Mouse (Mus musculus): ENCODE data around the gene Atp6v0a4.

Gene Atp6v0a4

DNA sequence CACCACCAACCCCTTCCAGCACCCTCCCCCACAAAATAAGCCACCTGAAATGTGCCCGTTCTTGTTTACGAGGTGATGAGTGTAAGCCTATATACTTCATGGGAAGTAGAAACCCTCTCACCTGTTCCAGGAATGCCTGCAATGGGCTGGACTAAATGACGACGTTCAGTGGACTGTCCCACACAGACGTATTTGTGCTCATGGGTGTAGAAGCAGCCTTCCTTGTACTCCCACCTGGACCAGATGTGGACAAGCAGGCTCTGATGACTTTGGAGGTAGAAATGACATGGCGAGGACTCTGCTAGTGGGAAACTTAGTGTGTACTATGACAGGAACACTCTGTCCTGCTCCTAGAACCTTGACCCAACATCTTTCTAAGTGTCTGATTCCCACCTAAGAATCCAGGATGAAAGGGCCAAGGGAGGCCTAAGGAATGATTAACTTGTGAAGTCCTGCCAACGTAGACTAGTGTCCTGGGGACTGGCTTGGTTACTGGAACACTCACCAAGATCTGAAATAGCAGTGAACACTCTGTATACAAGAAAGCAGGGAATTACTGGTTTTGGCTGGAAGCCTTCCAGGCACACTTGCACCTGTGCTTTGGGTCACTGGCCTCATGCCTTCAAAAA is at the start of gene Atp6v0a4:
Gene Atp6v0a4 (minus strand): TSS at position 380 of the 629 bp plus-strand sequence.
- no peak for DNase-seq (ENCODE audit: low read depth, low spot score)

DNA sequence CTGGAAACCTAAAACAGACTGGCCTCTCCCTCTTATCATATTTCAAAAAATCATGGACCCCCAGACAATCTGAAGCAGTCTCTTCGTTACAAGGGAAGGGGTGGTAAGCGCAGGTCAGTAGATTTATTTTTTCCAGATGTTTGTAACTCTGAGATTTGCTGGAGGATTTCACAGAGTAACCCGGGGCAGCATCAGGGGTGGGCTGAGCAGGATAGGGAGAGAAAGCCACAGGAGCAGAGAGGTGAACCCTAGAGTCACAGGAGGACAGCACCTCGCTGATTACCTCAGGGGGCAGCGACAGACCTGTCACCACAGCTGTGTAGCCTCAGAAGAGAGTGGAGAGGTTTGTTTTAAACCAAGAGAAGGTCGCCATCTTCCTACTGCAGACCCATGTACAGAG is 41.0 kb upstream of the Atp6v0a4 start:
- no peak for DNase-seq (ENCODE audit: low read depth, low spot score)

DNA sequence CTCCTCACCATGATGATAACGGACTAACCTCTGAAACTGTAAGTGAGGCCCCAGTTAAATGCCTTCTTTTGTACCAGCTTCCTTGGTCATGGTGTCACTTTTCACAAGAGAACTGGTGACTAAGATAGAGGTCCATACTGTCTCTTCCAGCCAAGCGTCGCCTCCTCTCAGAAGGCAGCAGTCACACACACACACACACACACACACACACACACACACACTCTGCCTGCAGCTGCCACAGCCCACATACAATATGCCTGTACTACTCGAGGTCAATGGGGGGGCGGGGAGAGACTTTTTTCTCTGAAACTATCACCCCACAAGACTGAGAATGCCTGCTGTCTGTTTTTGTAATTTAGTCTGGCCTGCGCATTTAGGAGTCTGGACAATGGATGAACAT is 40.3 kb upstream of the Atp6v0a4 start:
- DNase-seq (ENCODE audit: low read depth, low spot score), result no peak

DNA sequence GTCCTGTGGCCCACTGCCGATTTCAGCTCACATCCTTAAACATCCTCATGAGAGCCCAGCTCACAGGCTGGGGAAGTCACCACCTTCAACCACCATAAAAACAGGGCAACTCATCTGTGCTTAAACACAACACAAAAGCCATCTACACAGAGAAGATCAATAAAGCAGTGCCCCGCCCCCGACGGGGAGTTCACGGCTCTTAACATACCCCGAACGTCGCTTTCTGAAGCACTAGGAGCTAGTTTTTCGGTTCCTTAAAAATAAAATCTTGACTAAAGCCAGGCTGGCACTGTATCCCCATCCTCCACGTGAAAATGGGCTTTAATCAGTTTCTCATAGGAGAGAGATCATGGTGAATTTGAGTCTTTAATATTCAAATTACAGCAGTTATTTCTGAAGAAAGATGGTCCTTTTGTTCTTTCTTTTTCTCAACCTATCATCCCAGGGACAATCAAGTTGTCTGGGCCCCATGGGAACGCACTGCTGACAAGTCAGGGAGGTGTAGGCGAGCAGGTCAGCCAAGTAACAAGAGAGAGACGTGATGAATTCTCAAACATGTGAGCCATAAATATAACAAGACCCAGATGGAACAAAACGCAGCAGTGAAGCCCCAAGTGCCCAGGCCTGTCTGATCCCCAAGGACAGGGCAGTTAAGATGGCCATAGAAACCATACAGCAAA is 38.6 kb upstream of the Atp6v0a4 start:
- DNase-seq (ENCODE audit: low read depth, low spot score), result no peak

DNA sequence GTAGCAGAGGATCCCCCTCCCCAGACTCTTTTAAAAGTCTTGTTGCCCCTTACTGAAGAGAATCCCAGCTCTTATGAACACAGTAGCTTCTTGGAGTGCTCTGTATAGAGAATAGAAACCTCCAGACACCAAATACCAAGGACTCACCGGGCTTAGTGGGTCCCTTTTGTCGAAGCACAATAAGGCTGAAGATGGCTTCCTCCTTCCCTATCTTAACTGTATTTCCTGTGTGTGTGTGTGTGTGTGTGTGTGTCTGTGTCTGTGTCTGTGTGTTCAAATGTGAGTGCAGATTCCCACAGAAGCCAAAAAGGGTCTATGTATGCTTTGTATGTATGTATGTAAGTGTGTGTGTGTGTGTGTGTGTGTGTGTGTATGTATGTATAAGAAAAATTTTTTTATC is 36.2 kb upstream of the Atp6v0a4 start:
- DNase-seq (ENCODE audit: low read depth, low spot score), result no peak

DNA sequence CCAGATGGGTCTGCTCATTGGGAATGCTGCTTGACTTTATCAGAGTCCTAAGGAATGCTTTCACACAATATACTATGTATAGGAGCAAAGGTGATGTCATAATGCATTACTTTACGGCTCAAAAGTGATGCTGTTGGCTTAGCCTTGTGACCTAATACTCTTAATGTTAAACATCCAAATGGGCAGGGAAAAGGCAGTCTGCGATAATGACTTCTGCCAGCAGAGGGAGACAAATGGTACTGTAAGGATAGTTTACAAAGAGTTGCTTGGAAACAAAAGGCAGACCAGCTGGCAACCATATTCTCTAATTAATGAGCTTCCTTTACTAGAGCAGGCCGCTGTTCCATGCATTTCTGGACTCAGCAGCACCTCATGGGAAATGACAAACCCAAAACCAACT is 35.7 kb upstream of the Atp6v0a4 start:
- DNase-seq (ENCODE audit: low read depth, low spot score), result peak; percentile 40

DNA sequence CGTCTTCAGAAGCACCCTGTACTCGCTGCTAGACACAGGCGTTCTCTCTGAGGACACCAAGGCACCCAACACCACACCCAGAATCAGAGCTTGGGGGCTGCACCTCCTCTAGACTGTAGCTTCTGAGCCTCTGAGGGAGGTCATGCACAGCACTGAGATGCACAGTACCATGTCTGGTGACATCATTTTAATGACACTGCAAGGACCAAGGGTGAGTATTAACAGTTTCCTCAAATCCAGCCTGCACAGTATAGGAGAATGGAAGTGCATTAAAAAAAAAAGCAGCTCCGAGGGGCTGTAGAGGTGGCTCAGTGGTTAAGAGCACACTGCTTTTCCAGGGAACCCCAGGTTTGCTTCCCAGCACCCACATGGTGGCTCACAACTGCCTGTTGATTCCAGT is 35.2 kb upstream of the Atp6v0a4 start:
- DNase-seq (ENCODE audit: low read depth, low spot score), result no peak

DNA sequence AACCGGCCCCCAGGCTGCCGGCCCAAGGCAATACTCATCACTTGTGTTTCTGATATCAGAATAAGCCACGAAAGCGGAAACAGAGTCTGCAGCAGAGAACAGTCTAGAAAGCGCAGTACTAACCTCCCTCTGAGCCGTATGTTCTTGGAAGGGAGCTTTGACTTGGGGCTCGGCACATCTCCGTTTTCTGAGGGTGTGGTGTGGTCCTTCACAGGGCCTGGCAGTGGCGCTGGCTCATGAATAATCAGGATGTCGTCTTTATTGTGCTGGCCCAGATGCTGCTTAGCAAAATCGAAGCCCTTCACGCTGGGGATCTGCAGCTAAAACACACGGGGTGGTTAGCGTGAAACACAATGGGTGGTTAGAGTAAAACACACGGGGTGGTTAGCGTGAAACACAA is 33.5 kb upstream of the Atp6v0a4 start:
- no peak for DNase-seq (ENCODE audit: low read depth, low spot score)

DNA sequence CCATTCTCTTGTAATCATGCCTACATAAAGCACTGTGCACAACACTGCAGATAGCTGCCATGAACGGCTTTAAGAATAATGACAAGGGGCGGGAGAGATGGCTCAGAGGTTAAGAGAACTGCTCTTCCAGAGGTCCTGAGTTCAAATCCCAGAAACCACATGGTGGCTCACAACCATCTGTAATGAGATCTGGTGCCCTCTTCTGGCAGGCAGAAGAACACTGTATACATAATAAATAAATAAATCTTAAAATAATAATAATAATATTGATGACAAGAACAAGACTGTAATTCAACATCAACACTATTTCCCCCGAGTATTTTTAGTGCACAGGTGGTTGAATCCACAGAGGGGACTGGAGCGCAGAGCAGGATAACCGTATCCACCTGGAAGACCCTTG is 31.8 kb upstream of the Atp6v0a4 start:
- DNase-seq (ENCODE audit: low read depth, low spot score), result no peak

DNA sequence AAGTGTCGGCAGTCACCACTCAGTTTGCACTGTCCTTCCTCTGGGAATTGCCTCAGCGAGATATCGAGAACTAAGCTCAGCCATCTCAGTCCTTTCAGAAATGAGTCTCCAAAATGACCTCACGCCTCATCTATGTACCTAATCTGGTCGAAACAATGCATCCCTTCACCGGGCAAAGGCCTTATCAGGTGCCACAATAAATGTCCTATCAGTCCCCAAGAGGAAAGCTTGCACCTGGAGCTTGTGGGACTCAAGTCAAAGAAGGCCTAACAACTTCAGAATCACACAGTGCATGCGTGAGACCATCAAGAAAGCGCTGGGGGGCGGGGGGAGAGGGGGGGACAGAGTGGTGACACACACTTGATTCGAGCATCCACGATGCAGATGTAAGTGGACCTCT is 27.9 kb upstream of the Atp6v0a4 start:
- DNase-seq (ENCODE audit: low read depth, low spot score), result no peak

DNA sequence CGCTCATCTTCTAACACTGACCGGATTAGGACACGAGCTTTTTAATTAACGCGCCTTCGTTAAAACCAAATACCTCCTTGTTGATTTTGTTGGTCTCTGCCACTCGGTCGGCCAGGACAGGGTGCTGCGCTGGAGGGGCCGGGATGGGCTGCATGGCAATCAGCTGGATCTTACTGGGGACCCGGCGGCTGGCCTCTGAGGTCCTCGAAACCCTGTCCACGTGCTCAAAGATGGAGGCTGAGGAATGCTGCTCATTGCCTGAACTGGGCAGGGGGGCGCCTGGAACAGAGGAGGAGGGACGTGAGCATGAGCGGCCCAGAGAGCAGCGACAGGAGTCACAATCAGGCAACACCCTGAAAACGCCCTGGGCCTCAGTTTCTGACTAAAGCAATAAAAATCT is 25.1 kb upstream of the Atp6v0a4 start:
- no peak for DNase-seq (ENCODE audit: low read depth, low spot score)

DNA sequence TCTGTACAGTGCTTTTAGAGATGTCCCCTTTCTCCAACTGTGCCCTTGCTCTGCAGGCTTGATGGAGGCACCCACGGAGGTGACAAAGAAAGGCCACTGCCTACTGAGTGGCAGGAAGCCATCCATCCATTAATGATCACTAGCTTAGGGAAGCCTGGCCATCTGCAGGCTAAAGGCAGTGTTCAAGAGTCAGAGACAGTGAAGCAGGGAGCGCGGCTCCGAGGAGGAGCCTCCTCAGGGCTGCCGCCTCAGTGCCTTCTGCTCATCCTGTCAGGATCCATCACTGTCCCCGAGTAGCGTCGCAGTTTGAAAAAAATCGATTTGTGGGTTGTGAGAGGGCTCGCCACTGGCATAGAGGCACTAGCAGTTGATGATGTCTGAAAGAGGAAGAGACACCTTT is 24.2 kb upstream of the Atp6v0a4 start:
- DNase-seq (ENCODE audit: low read depth, low spot score), result no peak

DNA sequence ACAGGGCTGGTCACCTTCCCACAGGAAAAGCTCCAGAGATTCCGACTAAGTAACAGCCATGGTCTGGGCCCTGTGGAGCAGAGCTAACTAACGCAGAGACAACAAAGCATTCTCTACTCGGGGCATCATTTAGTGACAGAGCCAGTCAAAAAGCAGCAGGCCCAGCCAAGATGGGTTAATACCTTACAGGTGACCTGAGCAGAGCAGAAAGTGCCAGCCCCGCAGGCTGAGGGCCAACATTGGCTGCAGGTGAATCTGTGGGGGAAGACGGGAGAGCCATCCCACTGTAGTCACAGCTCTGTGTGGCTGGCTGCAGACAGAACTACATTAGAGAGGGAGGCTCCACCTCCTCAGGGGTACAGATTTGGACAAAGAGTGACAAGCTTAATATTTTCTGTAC is 22.9 kb upstream of the Atp6v0a4 start:
- no peak for DNase-seq (ENCODE audit: low read depth, low spot score)

DNA sequence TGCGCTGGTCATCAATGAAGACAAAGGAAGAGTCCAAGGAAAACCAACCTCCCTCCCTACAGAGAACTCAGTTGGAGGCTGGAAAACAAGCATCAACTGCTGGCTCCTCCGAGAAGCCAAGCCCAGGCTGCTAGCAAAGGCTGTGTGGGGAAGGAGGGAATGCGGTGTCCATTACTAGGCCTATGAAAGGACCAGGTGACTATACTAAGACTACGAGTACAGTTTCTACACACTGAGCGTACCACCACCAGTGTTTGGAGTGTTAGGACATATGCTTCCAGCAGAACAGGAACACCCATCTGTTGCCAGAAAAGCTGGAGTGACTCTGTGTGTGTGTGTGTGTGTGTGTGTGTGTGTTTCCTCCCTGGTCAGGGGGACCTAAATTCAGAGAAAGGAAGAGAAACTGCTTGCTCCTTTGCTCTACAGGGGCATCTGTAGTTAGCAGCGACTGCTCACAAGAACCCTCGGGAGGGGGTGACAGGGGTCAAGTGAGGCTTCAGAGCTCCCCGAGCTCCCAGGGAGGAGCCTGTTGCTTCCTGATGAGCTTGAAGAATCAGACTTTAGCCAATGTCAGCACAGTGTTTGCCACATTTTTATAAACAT is 21.2 kb upstream of the Atp6v0a4 start:
- DNase-seq (ENCODE audit: low read depth, low spot score), result no peak

DNA sequence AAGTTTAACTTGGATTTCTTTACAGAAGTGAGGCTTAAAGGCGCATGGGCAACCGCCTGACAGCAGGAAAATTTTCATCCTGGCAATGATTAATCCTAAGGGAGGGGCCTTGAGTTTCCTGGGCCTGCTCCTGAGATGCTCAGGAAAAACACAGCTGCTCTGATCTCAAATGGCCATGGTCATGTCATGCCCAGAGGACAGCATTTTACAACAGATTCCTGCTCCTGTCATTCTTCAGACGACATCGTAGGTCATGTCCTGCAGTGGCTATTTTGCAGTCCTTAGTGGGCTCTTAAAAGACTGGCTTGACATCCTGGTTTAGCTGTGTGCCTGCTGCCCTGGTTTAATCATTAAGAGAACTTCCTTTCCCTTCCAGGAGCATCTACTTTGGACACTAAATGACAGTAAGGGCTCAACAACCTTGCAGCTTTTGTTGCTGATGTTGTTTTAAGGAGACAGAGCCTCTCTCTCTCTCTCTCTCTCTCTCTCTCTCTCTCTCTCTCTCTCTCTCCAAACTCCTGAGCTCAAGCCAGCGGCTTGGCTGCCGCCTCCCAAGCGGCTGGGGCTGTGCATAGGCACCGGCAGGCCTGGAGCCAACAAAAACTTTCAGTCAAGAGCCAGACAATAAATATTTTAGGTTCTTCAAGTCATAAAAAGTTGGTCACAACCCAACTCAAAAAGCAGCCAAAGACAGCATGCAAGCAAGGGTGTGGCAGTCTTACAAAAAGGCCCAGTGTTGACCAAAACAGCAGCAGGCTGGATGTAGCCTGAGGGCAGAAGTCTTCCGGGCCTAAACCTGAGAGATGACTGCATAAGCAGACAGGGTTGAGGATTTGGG is 20.0 kb upstream of the Atp6v0a4 start:
- DNase-seq (ENCODE audit: low read depth, low spot score), result no peak

DNA sequence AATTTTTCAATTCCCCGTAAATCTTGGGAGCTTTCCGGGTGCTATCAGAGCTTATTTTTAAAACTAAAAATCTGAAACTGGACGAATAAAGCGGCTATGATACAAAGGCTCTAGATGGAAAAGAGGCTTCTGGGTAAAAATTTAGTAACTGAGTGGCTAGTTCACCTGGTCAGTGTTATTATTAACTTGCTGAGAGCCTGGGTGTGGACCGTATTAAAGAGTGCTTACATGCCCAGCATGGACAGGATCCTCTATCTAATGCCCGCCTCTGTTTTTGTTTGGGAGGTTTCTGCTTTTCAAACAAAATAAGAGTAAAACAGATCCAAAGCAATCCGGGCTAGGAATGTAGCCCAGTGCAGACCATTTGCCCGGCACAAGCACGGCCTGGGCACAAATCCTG is 16.0 kb upstream of the Atp6v0a4 start:
- DNase-seq (ENCODE audit: low read depth, low spot score), result no peak

DNA sequence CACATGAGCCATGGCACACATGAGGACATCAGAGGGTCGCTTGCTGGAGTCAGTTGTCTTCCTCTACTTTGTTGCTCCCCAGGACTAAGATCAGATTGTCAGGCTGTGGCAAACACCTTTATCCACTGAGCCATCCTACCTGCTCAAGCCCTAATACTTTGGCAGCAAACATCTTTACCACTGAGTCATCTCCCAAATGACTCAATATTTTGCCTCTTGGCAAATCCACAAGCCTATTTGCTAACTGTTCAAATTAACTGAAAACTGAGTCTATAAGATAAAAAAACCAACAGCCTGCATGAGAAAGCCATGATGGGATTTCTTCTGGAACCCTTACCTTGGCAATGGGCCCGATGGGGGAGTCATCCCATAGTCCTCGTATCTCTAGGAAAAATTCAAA is 14.7 kb upstream of the Atp6v0a4 start:
- DNase-seq (ENCODE audit: low read depth, low spot score), result no peak

DNA sequence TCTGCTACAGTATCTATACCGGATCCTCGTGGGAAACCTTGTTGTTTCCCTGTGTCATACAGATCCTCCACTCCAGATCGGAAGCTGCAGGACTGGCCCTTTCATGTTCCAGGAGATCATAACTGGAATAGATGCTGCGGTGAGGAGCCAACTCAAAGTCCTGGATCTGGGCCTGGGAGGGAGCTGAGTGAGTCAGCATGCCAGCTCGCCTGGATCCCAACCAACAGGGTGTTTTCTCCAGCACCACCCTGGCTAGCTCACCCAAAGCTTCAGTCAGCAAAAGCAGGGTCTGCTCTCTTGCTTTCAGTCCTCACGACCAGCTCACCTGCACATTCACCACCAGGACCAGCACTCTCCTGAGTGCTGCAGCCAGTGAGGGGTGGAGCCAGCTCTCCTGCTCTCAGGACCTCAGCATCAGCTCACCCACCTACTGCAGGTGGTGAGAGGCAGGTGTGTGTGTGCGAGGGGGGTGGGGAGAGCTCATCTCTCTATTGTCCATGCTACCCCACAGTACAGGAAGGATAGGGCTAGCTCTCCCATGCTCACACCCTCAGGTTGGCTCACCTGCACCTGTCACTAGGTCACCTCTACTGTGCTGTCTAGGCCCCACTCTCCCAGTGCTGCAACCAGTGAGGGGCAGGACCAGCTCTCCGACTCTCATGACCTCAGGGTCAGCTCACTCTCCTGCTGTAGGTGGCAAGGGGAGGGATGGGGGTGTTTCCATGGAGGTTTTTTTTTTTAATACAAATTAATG is 10.6 kb upstream of the Atp6v0a4 start:
- no peak for DNase-seq (ENCODE audit: low read depth, low spot score)

DNA sequence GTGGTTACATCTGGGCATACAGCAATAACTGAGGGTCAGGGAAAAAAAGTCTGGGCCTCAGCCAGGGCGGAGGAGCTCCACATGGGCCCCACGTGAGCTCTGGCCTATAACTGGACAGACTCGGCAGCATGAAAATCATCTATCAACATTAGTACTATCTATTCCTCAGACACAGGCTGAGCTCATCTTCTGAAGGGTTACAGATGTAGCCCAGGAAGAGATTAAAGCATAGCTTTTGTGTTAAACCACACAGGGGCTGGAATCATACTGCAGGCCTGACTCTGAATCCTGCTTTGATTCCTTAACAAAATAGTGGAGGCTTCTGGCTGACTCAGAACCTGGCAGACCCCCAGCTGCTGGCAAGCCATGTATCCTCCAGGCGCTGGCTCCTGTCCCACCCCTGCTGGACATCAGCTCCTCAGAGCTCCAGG is 7.4 kb upstream of the Atp6v0a4 start:
- DNase-seq (ENCODE audit: low read depth, low spot score), result no peak

DNA sequence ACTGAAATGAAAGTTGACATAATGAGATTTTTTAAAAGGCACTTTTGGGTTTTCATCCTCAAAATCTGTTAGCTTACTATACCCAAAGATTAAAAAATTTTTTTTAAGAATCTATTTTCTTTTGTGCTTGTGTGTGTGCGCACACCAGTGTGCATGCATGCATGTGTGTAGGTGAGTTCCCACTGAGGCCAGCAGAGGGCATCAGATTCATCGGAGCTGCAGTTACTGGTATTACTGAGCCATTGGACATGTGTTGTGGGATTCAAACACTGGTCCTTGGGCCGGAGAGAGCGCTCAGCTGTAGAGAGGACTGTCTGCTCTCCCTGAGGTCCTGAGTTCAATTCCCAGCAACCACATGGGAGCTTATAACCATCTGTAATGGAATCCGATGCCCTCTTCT is 5.5 kb upstream of the Atp6v0a4 start:
- DNase-seq (ENCODE audit: low read depth, low spot score), result no peak

DNA sequence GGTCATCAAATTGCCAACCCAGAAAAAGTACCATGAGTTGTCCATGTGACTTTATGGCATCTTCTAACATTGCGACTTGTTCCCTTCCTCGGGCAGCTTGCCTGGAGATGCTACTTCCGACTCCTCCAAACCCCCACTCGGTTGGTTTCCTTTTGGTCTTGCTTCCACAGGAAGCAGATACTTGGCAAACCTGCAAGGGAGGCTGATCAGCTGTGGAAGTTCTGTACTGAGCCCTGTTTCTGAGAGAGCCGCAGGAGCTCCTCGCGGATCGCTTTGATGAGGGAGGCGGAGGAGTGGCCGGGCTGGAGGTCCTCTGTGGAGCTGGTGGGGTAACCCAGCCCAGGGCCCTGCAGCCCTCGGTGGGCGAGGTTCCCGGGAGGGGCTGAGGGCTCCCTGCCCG is 3.7 kb upstream of the Atp6v0a4 start:
- DNase-seq (ENCODE audit: low read depth, low spot score), result no peak

DNA sequence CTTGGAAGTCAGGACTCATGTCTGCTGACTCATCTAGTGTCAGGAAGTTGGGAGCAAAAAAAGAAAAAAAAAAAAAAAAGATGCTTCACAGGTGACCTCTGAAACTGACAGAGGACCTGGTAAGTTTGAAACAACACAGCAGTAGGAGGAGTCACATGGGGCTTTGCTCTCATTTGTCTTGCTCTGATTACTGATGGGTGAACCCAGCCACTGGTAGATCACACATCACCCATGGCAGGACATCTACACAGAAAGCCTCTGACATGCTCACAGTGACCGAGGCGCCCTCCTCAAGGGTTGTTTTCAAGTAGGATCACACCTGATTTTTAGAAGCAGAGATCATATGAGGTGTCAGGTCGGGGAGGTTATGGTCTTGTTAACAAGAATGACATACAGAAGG is 1.1 kb upstream of the Atp6v0a4 start:
- no peak for DNase-seq (ENCODE audit: low read depth, low spot score)

All from c-Kit-negative CD71-positive TER-119-positive erythroid progenitor cells, embryonic 14.5 days (primary cell).